Mouse (Mus musculus) c-Kit-positive CD71-negative TER-119-negative erythroid progenitor cells, embryonic 14.5 days (primary cell): ENCODE data around the gene Hnrnpul2.
"Not testable (repeated sequence)": the region's sequence is repeated elsewhere in the genome, so short reads cannot be mapped to it uniquely, and the experiment has no call there.

Experiments
- DNase-seq: peaks from one replicate; pipeline ENCODE4 v3.0.0-alpha.2; 2013; ENCODE audit warnings: low read depth

The Hnrnpul2 gene

GRCm38 (mm10) chr19:8818801-8819595 lies 812 bp upstream of the Hnrnpul2 start, which contains the start of gene Ttc9c:
Gene Ttc9c, minus strand, starts transcription at chr19:8819333.
- peak; percentile 96 for DNase-seq

- DNase-seq: no peak
Observed at GRCm38 (mm10) chr19:8820424-8820956, 680 bp downstream of the Hnrnpul2 start.

- no peak for DNase-seq
Observed at GRCm38 (mm10) chr19:8821146-8821545, 1.3 kb downstream of the Hnrnpul2 start.

- DNase-seq: no peak
Observed at GRCm38 (mm10) chr19:8822696-8823095, 2.9 kb downstream of the Hnrnpul2 start.

- DNase-seq: no peak
Observed at GRCm38 (mm10) chr19:8829660-8830059, 9.8 kb downstream of the Hnrnpul2 start, which contains the start of gene AC129217.1. Gene AC129217.1, plus strand, starts transcription at chr19:8829773.

DNA sequence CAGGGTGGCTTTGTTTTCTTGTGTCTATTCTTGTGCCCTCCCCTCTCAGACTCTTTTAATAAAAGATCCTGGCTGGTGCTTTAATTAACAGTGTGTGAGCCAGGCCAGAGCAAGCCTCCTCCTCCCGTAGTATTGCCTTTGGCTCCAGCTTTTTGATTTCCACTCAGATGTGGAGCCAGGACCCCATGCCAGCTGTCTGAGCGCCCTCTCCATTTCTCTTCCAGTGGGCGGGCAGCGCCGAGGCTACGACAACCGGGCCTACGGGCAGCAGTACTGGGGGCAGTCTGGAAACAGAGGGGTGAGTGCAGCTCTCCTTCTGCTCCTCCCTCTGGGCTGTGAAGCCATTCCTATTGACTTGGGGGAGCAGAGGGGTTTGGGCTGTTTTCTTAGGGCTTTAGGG lies 10.9 kb downstream of the Hnrnpul2 start:
- DNase-seq: no peak

GRCm38 (mm10) chr19:8831262-8831661 lies 11.5 kb downstream of the Hnrnpul2 start:
- DNase-seq: no peak

- DNase-seq: no peak
Observed at GRCm38 (mm10) chr19:8832971-8833370, 13.2 kb downstream of the Hnrnpul2 start.

DNA sequence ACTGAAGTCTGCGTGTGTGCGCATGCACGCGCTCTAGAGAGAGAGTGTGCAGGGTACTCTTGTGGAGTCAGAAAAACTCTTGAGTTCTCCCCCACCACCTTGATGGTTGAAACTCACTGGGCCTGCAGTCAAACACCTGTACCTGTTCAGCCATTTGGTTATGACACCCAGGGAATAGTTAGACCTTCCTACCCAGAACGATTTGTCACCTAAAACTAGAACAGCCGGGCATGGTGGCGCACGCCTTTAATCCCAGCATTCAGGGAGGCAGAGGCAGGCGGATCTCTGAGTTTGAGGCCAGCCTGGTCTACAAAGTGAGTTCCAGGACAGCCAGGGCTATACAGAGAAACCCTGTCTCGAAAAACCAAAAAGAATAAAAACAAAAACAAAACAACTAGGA lies 16.5 kb downstream of the Hnrnpul2 start:
- not testable (repeated sequence) for DNase-seq

DNA sequence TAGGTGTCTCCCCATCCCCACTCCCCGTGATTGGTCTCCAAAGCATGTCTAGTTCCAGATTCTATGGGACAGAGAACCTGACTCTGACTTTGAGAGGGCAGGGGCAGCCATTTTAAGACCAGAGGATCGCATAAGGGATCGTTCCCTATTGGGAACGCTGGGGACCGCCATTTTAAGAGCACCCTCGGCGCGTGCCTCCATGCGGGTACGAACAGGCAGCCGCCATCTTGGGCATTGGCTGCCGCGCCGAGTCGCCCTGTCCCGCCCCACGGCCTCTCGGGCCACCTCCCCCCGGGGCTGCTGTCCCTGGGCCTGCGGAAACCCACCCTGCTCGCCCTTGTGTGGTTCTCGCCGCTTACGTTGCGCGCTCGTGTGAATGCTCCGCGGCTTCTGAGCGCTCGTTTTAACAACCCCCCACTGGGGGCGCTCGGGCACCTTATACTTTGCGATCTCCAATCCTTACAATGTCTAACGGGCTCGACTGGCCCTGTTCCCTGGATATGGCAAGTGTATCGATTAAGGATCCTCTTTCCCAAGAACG lies 17.5 kb downstream of the Hnrnpul2 start, which contains the start of gene Bscl2:
TSS of gene Bscl2 (plus strand) at position 217 of the 541 bp plus-strand sequence.
- DNase-seq: peak; percentile 73

DNA sequence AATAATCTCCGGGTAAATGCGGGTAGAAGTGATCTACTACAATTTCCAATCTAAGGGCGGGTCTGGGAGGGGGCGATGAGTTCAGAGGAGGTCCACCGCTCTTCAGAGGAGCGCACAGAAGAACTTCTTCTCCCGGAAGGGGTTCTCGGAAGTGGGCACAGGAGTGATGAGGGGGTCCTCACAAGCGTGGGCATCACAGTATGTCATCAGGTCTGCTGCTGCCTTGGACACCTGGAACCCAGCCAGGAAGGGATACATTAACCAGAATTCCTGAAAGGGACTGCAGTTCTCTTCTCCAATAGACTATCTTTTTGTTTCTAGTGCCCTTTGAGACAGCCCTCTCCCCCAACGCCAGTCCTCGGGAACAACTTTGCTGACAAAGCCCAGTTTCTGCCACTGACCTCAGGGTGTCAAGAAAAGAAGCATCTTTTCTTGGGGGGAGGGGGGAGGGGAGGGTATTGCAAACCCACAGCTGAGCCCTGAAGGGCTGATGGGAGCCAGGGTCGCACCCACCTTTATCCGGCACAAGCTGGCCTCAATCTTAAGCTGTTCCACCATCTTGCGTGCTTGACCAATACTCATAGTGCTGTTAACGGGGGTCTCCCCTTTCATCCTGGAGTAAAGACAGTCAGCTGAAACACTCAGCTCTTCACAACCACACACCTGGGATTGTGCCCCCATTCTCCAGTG lies 18.4 kb downstream of the Hnrnpul2 start:
- no peak for DNase-seq

GRCm38 (mm10) chr19:8839103-8839907 lies 19.5 kb downstream of the Hnrnpul2 start, which contains the start of gene Gng3:
Gene Gng3, minus strand, starts transcription at chr19:8839194.
- no peak for DNase-seq

- DNase-seq: no peak
Observed at GRCm38 (mm10) chr19:8839908-8840791, 20.3 kb downstream of the Hnrnpul2 start.

- DNase-seq: no peak
Observed at GRCm38 (mm10) chr19:8841012-8841411, 21.2 kb downstream of the Hnrnpul2 start.

- no peak for DNase-seq
Observed at GRCm38 (mm10) chr19:8842961-8843360, 23.2 kb downstream of the Hnrnpul2 start.

DNA sequence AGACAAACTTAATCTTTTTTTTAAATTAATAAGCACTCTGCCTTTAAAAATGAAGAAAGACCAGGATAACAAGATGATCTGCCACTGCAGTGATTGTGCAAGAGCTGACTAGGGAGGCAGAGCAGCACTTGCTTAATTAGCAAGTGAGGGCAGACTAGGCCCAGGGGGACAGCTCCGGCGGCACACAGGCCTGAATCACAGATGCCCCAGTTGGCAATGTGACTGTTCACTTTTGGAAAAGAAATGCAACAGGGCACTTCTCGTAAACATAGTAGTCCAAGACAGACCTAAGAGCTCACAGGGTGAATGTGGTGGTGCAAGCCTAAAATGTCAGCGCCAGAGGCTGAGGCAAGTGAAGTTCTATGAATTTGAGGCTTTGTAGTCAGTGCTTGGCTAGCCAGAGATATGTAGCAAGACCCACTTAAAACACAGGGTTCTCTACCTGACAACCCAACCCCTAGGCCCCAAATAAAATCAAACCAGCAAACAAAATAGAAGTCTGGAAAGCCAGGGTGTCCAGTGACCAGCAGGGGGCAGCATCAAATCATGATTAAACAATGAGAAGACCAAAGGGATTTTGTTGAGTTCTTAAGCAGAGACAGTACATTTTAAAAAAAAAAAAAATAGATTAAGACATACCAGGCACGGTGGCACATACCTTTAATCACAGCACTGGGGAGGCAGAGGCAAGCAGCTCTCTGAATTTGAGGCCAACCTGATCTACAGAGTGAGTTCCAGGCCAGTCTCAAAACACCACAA lies 24.7 kb downstream of the Hnrnpul2 start:
- DNase-seq: peak; percentile 83

- no peak for DNase-seq
Observed at GRCm38 (mm10) chr19:8848356-8848755, 28.5 kb downstream of the Hnrnpul2 start.

- no peak for DNase-seq
Observed at GRCm38 (mm10) chr19:8850402-8850901, 30.6 kb downstream of the Hnrnpul2 start, which contains the start of gene Lrrn4cl. Gene Lrrn4cl, plus strand, starts transcription at chr19:8850768.

DNA sequence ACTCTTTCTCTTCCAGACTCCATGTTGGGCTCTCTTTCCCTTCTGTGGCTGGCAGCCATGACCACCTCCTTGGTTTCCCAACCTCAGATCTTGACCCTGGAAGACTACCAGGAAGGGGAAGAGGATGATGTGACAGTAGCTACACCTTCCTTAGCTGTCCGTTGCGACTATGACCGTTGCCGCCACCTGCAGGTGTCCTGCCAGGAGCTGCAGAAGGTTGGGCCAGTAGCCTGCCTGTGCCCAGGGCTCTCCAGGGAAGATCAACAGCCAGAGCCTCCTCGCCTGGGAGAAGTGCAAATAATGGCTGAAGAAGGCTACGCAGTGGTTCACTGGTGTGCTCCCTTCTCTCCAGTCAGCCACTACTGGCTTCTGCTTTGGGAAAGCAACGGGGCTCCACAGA lies 31.8 kb downstream of the Hnrnpul2 start:
- DNase-seq: no peak
